ENCODE assay signal across 11 mouse cellular contexts in genomic region chr16:45654465-45654864, GRCm38 (mm10). TPM values are rescaled to one million over a fixed set of nuclear protein-coding genes. Genes with fewer than 3 reads are reported as not detected.
A peak's percentile ranks its signal among the peaks of the same experiment; 100 is the strongest.
DNase-seq lines count a peak whose midpoint lies in the region; ATAC-seq lines count a peak whose summit lies in the region.
"Had no signal": no experiment of that assay in that cellular context is flagged by ENCODE, and none has a peak within 500 bp of the region (broad histone marks: within the 10 kb centered on the region; RNA-seq: fewer than 3 reads in every experiment).

No protein-coding gene starts in this region.

- no peaks in the 10 kb centered on the region for H3K9me3 ChIP-seq in heart, embryonic 13.5 days
- no peaks in the 10 kb centered on the region for H3K9me3 ChIP-seq in lung, embryonic 16.5 days (ENCODE audit: control insufficient read depth, low read length)
- no peaks in the 10 kb centered on the region for H3K9me3 ChIP-seq in limb, embryonic 15.5 days
- no peaks in the 10 kb centered on the region for H3K9me3 ChIP-seq in stomach, embryonic 15.5 days
- H3K9me3 ChIP-seq: neural tube, embryonic 12.5 days had no signal

- no peak for DNase-seq in heart, adult 9 months (ENCODE audit: low spot score in 2 of 2)
- no peak for DNase-seq in lung, postnatal 14 days
- no peak for DNase-seq in gastrocnemius, adult 8-10 months (ENCODE audit: low spot score in 2 of 2)
- DNase-seq in left cerebral cortex, postnatal 10 days (ENCODE audit: extremely low spot score in 1 of 2, low spot score in 2 of 2) = no peak

- peak overlapping the region; percentile 83 for H3K4me2 ChIP-seq in heart, embryonic 13.5 days
- H3K4me2 ChIP-seq in lung, embryonic 16.5 days (ENCODE audit: low read depth, low read length) = peak overlapping the region; percentile 84
- peak overlapping the region; percentile 49 for H3K4me2 ChIP-seq in limb, embryonic 15.5 days
- peak overlapping the region; percentile 69 for H3K4me2 ChIP-seq in stomach, embryonic 15.5 days

- no peak overlapping the region for H3K27ac ChIP-seq in heart, embryonic 13.5 days (replicated peaks)
- no peak overlapping the region for H3K27ac ChIP-seq in lung, embryonic 16.5 days (ENCODE audit: low read length)
- no peak overlapping the region for H3K27ac ChIP-seq in limb, embryonic 15.5 days
- peak overlapping the region; percentile 78 for H3K27ac ChIP-seq in stomach, embryonic 15.5 days
- H3K27ac ChIP-seq: neural tube, embryonic 12.5 days had no signal

- no peaks in the 10 kb centered on the region for H3K36me3 ChIP-seq in heart, embryonic 13.5 days
- no peaks in the 10 kb centered on the region for H3K36me3 ChIP-seq in lung, embryonic 16.5 days (ENCODE audit: control insufficient read depth, insufficient read depth, low read length)
- H3K36me3 ChIP-seq in limb, embryonic 15.5 days = no peaks in the 10 kb centered on the region
- no peaks in the 10 kb centered on the region for H3K36me3 ChIP-seq in stomach, embryonic 15.5 days
- H3K36me3 ChIP-seq: neural tube, embryonic 12.5 days had no signal

- intact Hi-C loops in left cerebral cortex, postnatal 10 days (cut with DNase I) = no loop called here

- no peak overlapping the region for H3K4me3 ChIP-seq in heart, embryonic 13.5 days
- no peak overlapping the region for H3K4me3 ChIP-seq in lung, embryonic 16.5 days (ENCODE audit: low read length)
- H3K4me3 ChIP-seq in limb, embryonic 15.5 days = no peak overlapping the region
- H3K4me3 ChIP-seq in stomach, embryonic 15.5 days (replicated peaks) = peak overlapping the region; percentile 45

- H3K27me3 ChIP-seq in heart, embryonic 13.5 days (replicated peaks) = peaks cover 10% of the 10 kb centered on the region
- H3K27me3 ChIP-seq in lung, embryonic 16.5 days (ENCODE audit: control insufficient read depth, insufficient read depth, low read depth, low read length) = peaks cover 3% of the 10 kb centered on the region
- H3K27me3 ChIP-seq in limb, embryonic 15.5 days = peaks cover 6% of the 10 kb centered on the region; the same call in 1 of the 2 replicates
- H3K27me3 ChIP-seq in stomach, embryonic 15.5 days (replicated peaks) = no peaks in the 10 kb centered on the region

- peaks cover 16% of the 10 kb centered on the region for H3K4me1 ChIP-seq in heart, embryonic 13.5 days
- H3K4me1 ChIP-seq in lung, embryonic 16.5 days (replicated peaks; ENCODE audit: control insufficient read depth, insufficient read depth, low read length) = peaks cover 10% of the 10 kb centered on the region
- H3K4me1 ChIP-seq in limb, embryonic 15.5 days = peaks cover 11% of the 10 kb centered on the region
- H3K4me1 ChIP-seq in stomach, embryonic 15.5 days = no peaks in the 10 kb centered on the region; the same call in 1 of the 2 replicates
- H3K4me1 ChIP-seq: neural tube, embryonic 12.5 days had no signal

- H3K9ac ChIP-seq in heart, embryonic 13.5 days = no peak overlapping the region
- no peak overlapping the region for H3K9ac ChIP-seq in lung, embryonic 16.5 days (ENCODE audit: low read length)
- no peak overlapping the region for H3K9ac ChIP-seq in limb, embryonic 15.5 days
- no peak overlapping the region for H3K9ac ChIP-seq in stomach, embryonic 15.5 days

- 65% methylated on average over 9 of the region's 9 CpGs for WGBS in heart, embryonic 13.5 days
- 62% methylated on average over 9 of the region's 9 CpGs for WGBS in lung, embryonic 16.5 days
- 58% methylated on average over 9 of the region's 9 CpGs for WGBS in limb, embryonic 15.5 days
- WGBS in stomach, embryonic 15.5 days = 52% methylated on average over 9 of the region's 9 CpGs

- no peak for ATAC-seq in heart, embryonic 13.5 days (ENCODE audit: extremely low read depth, insufficient number of reproducible peaks, low FRiP score, low TSS enrichment)
- ATAC-seq in lung, embryonic 16.5 days (ENCODE audit: low read depth) = no peak
- no peak for ATAC-seq in limb, embryonic 15.5 days (ENCODE audit: insufficient number of reproducible peaks, low FRiP score, low TSS enrichment, low read depth)
- ATAC-seq in stomach, embryonic 15.5 days (ENCODE audit: insufficient read depth, low FRiP score, low read depth) = no peak

RNA-seq across cellular contexts. Expression of gene BC016579, which starts 0.6 kb away (rescaled TPM):
- polyA plus RNA-seq in heart, embryonic 13.5 days (2015; fragmentation: Nextera tagmentation; extraction: Ambion mirVana) = not detected in 2 replicates
- polyA plus RNA-seq in lung, embryonic 16.5 days (2015; fragmentation: Nextera tagmentation; extraction: Ambion mirVana) = 0.25 and 0.29 TPM in 2 replicates
- polyA plus RNA-seq in limb, embryonic 15.5 days (2015; fragmentation: Nextera tagmentation; extraction: Ambion mirVana) = 0.31 TPM in 2 replicates
- polyA plus RNA-seq in stomach, embryonic 15.5 days (2015; fragmentation: Nextera tagmentation; extraction: Ambion mirVana) = 2.6 and 3.2 TPM in 2 replicates
- total RNA-seq in gastrocnemius, adult 8-10 months (2022) = not detected
- total RNA-seq in left cerebral cortex, postnatal 10 days (2021) = under 1 TPM; 0.15 to 0.20 TPM
- total RNA-seq: gastrocnemius, postnatal 4 days had no signal
- polyA plus RNA-seq: liver, adult 2 months had no signal

RNA-seq across cellular contexts. Expression of gene Tmprss7, which starts 39.0 kb away (rescaled TPM):
- 0.09 TPM in 1 of 2 replicates, not detected in the other for polyA plus RNA-seq in heart, embryonic 13.5 days (2015; fragmentation: Nextera tagmentation; extraction: Ambion mirVana)
- not detected in 2 replicates for polyA plus RNA-seq in lung, embryonic 16.5 days (2015; fragmentation: Nextera tagmentation; extraction: Ambion mirVana)
- 0.37 TPM in 1 of 2 replicates, not detected in the other for polyA plus RNA-seq in limb, embryonic 15.5 days (2015; fragmentation: Nextera tagmentation; extraction: Ambion mirVana)
- polyA plus RNA-seq in stomach, embryonic 15.5 days (2015; fragmentation: Nextera tagmentation; extraction: Ambion mirVana) = 0.32 TPM in 1 of 2 replicates, not detected in the other
- total RNA-seq in gastrocnemius, adult 8-10 months (2022) = not detected
- total RNA-seq in left cerebral cortex, postnatal 10 days (2021) = 10 to 100 TPM in 1 of 2 experiments, 1 to 10 TPM in 1; 9.7 to 10.9 TPM
- total RNA-seq: gastrocnemius, postnatal 4 days had no signal

RNA-seq across cellular contexts. Expression of gene Gcsam, which starts 44.3 kb away (rescaled TPM):
- polyA plus RNA-seq in heart, embryonic 13.5 days (2015; fragmentation: Nextera tagmentation; extraction: Ambion mirVana) = 0.14 TPM in 1 of 2 replicates, not detected in the other
- 0.08 and 0.38 TPM in 2 replicates for polyA plus RNA-seq in lung, embryonic 16.5 days (2015; fragmentation: Nextera tagmentation; extraction: Ambion mirVana)
- 4.2 and 4.8 TPM in 2 replicates for polyA plus RNA-seq in limb, embryonic 15.5 days (2015; fragmentation: Nextera tagmentation; extraction: Ambion mirVana)
- polyA plus RNA-seq in stomach, embryonic 15.5 days (2015; fragmentation: Nextera tagmentation; extraction: Ambion mirVana) = 0.21 and 0.63 TPM in 2 replicates
- total RNA-seq in gastrocnemius, adult 8-10 months (2022) = not detected
- total RNA-seq in left cerebral cortex, postnatal 10 days (2021) = not detected
